Mouse (Mus musculus): ENCODE data around the gene Sept8.

GRCm38 (mm10) chr11:53551754-53552153 lies 32.7 kb downstream of the Sept8 start:
- TF ChIP-seq CTCF (IDR thresholded peaks at IDR 0.05; ENCODE audit: control insufficient read depth, insufficient read depth, low read length) (peak; percentile 36; the same call in 1 of the 2 replicates), POLR2A (IDR thresholded peaks at IDR 0.05; ENCODE audit: borderline replicate concordance, control insufficient read depth, low read depth, low read length) (no peak)

Data from bone marrow, adult 2 months (tissue).